Mouse (Mus musculus): ENCODE results near the gene Tnfrsf21. TPM values are rescaled to one million over a fixed set of nuclear protein-coding genes. Genes with fewer than 3 reads are reported as not detected.

Tnfrsf21 gene
- polyA plus RNA-seq, 1 experiment from 2014 or later = 70.8 TPM

DNA sequence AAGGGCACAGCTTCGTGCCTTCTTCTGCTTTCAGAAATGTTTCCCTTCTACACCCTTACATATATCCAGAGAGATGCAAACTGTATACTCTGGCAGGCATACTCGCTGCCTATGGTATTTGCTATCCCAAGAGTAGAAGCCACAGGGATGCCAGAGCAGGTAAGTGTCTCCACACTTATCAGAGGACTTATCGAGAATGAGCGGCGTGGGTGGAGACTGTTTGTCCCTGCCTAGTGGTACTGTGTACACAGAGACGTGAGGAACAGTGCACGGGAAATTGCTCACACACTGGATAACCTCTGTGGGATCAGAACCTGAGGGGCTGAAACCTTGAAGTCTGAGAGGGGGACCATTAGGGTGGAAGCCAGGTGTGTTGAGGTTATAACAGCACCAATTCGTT, 59.6 kb downstream of the Tnfrsf21 start:
- DNase-seq (ENCODE audit: low read depth, low spot score) (no peak), ATAC-seq (no peak)
- in situ Hi-C loops (cut with MboI; ENCODE audit: low pct_unique_long_range_greater_than_20kb) = no loop called here
- no peaks in the 10 kb centered on the region for H3K27me3 ChIP-seq
- ChIA-PET CTCF (interaction anchor here (1.4 kb wide), 1 partner anchor 154 kb away, joined by 3 read pairs; no protein-coding TSS in a partner anchor), POLR2A (no interaction called here)
- no peak for TF ChIP-seq CTCF (IDR thresholded peaks at IDR 0.05)

DNA sequence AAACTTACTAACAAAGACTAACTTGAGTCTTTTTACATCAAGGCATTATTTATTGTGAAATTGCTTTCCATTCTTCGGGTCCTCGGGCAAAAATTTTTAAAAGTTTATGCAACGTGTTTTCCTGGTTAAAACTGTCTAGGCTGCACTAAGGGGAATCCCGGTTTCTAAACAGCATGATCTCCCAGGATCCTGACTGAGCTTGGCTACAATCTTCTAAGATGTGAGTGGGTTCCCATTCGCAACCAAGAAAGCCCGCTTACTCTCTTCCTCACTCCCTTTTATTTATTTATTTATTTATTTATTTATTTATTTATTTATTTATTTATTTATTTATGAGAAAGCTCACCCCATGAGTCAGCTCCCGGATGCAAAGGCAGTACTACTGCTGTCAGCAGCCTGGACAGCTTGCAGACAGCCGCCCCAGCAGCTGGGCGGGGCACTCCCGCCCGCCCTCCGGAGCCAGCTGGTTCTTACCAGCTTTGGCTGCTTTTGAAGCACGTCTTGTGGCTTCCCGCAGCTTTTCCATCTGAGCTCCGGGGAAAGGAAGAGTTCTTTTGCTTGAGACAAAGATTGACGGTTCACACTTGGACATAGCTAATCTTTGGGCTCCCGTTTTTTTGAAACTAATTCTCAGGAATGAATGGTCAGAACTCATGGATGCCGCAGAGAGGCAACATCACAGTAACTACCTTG, 60.6 kb downstream of the Tnfrsf21 start:
- ATAC-seq = peak; percentile 57
- in situ Hi-C loops (cut with MboI; ENCODE audit: low pct_unique_long_range_greater_than_20kb) = no loop called here
- no peaks in the 10 kb centered on the region for H3K27me3 ChIP-seq
- ChIA-PET CTCF (interaction anchor here (1.4 kb wide), 1 partner anchor 153 kb away, joined by 3 read pairs; no protein-coding TSS in a partner anchor), POLR2A (no interaction called here)
- DNase-seq (ENCODE audit: low read depth, low spot score) = peak; percentile 46
- TF ChIP-seq CTCF (IDR thresholded peaks at IDR 0.05) = no peak

- POLR2A ChIA-PET = no interaction called here
- no peaks in the 10 kb centered on the region for H3K27me3 ChIP-seq
- DNase-seq (ENCODE audit: low read depth, low spot score) (no peak), ATAC-seq (no peak)
- CTCF ChIA-PET = no interaction called here
- in situ Hi-C loops (cut with MboI; ENCODE audit: low pct_unique_long_range_greater_than_20kb) = no loop called here
- no peak for TF ChIP-seq CTCF (IDR thresholded peaks at IDR 0.05)
Observed at GRCm38 (mm10) chr17:43077540-43077939, 61.2 kb downstream of the Tnfrsf21 start.

DNA sequence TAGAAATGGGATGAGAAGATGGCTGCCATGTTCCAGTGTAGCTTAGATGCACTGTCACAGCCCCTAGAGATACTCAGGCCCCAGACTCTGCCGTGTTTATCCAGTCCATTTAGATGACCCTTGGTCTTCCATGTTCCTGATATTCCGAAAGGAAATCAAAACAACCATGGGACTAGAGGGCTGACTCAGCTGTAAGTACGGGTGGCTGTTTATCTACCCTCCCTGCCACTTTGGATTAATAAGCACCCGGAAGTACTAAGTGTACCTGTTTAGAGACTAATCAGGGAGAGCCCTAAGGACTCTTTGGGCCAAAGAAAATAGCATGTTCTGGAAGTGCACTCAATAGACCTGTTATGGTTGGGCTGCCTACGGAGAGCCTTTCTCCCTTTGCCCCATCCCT, 64.9 kb downstream of the Tnfrsf21 start:
- ChIA-PET CTCF (no interaction called here), POLR2A (no interaction called here)
- in situ Hi-C loops (cut with MboI; ENCODE audit: low pct_unique_long_range_greater_than_20kb) = no loop called here
- no peaks in the 10 kb centered on the region for H3K27me3 ChIP-seq
- ATAC-seq (no peak), DNase-seq (ENCODE audit: low read depth, low spot score) (no peak)
- TF ChIP-seq CTCF (IDR thresholded peaks at IDR 0.05) = no peak

- in situ Hi-C loops (cut with MboI; ENCODE audit: low pct_unique_long_range_greater_than_20kb) = no loop called here
- no peaks in the 10 kb centered on the region for H3K27me3 ChIP-seq
- TF ChIP-seq CTCF (IDR thresholded peaks at IDR 0.05) = no peak
- POLR2A ChIA-PET = no interaction called here
- no peak for ATAC-seq
- DNase-seq (ENCODE audit: low read depth, low spot score) = no peak
- CTCF ChIA-PET = no interaction called here
Observed at GRCm38 (mm10) chr17:43089496-43089895, 73.1 kb downstream of the Tnfrsf21 start.

DNA sequence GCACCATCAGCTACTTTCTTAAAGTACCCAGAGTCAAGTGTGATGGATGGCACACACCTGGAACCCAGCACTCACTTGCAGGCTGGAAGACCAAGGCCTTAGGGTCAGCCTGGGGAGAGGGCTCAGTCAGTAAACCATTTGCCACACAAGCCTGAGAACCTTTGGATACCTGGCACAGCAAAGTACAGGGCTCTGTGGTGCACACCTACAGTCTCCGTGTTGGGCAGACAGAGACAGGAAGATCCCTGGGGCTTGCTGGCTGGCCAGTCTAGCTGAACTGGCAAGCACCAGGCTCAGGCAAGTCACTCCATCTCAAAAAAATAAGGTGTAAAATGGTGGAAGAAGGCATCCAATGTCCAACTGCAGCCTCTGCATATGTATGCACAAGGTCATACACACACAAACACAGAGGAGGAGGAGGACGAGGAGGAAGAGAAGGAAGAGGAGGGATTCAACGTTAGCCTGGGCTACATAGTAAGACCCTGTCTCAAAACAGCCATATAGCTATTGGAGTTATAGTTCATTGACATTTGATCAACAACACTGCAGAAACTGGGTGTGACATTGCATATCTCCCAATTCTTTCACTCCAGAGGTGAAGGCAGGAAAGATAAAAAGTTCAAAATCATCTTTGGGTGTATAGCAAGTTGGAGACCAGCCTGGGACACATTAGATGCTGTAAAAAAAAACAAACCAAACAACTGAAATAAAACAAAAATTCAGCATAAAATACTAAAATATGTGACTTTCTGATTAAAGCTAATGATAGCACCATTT, 74.8 kb downstream of the Tnfrsf21 start:
- ChIA-PET CTCF (interaction anchor here (1.0 kb wide), 1 partner anchor 41 kb away, joined by 3 read pairs; no protein-coding TSS in a partner anchor), POLR2A (no interaction called here)
- in situ Hi-C loops (cut with MboI; ENCODE audit: low pct_unique_long_range_greater_than_20kb) = no loop called here
- DNase-seq (ENCODE audit: low read depth, low spot score) (no peak), ATAC-seq (no peak)
- no peaks in the 10 kb centered on the region for H3K27me3 ChIP-seq
- no peak for TF ChIP-seq CTCF (IDR thresholded peaks at IDR 0.05)

GRCm38 (mm10) chr17:43092280-43092995, 76.1 kb downstream of the Tnfrsf21 start:
- ChIA-PET CTCF (interaction anchor here (1.2 to 1.3 kb wide), 2 partner anchors 10 to 17 kb away, joined by 3 to 4 read pairs; no protein-coding TSS in a partner anchor), POLR2A (no interaction called here)
- no peak for DNase-seq (ENCODE audit: low read depth, low spot score)
- in situ Hi-C loops (cut with MboI; ENCODE audit: low pct_unique_long_range_greater_than_20kb) = no loop called here
- H3K27me3 ChIP-seq = no peaks in the 10 kb centered on the region
- no peak for TF ChIP-seq CTCF (IDR thresholded peaks at IDR 0.05)
- ATAC-seq = no peak

DNA sequence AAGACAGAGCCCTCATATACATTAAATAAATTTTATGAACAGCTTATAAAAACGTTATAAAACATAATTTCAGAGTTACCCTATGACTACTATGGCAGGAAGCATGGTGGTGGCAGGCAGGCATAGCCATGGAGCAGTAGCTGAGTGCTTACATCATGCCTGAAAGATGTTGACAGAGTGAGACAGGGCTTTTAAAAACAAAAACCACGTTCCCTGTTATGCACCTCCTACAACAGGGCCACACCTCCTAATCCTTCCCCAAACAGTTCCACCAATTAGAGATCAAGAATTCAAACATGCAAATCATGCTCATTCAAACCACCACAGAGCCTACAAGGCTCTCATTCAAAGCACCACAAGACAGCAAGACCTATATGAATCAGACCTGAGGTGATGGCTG, 77.9 kb downstream of the Tnfrsf21 start:
- no peak for TF ChIP-seq CTCF (IDR thresholded peaks at IDR 0.05)
- ATAC-seq (no peak), DNase-seq (ENCODE audit: low read depth, low spot score) (no peak)
- ChIA-PET POLR2A (interaction anchor here (0.6 kb wide), 1 partner anchor 27 kb away, joined by 3 read pairs; no protein-coding TSS in a partner anchor), CTCF (interaction anchor here (1.2 to 1.7 kb wide), 2 partner anchors 20 to 30 kb away, joined by 3 read pairs; no protein-coding TSS in a partner anchor)
- in situ Hi-C loops (cut with MboI; ENCODE audit: low pct_unique_long_range_greater_than_20kb) = no loop called here
- no peaks in the 10 kb centered on the region for H3K27me3 ChIP-seq

GRCm38 (mm10) chr17:43097101-43097688, 80.8 kb downstream of the Tnfrsf21 start:
- DNase-seq (ENCODE audit: low read depth, low spot score) = no peak
- TF ChIP-seq CTCF (IDR thresholded peaks at IDR 0.05) = no peak
- in situ Hi-C loops (cut with MboI; ENCODE audit: low pct_unique_long_range_greater_than_20kb) = no loop called here
- no peak for ATAC-seq
- no peaks in the 10 kb centered on the region for H3K27me3 ChIP-seq
- ChIA-PET POLR2A (no interaction called here), CTCF (interaction anchor here (1.0 to 1.6 kb wide), 4 partner anchors 9 to 133 kb away, joined by 3 to 4 read pairs (median 3); no protein-coding TSS in a partner anchor)

DNA sequence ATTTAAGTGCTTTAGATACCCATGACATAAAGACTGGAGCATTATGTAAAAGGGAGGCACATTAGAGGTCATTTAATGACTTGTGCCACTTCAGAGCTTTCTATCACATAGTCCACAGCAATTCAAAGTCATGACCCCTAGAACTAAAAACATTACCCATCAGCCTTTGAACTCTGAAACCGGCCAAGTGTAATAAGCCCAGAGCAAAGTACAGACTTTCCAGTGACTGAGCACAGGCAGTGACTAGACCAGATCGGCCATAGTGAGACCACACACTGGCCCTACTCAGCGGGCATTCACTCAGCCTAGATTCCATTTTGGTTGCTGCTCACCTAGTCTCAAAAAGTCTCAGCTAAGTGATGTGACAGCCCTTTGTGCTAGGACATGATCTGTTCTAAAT, 89.8 kb downstream of the Tnfrsf21 start:
- H3K27me3 ChIP-seq = no peaks in the 10 kb centered on the region
- no peak for TF ChIP-seq CTCF (IDR thresholded peaks at IDR 0.05)
- peak; percentile 31 for DNase-seq (ENCODE audit: low read depth, low spot score)
- no peak for ATAC-seq
- ChIA-PET CTCF (interaction anchor here (0.7 to 1.0 kb wide), 2 partner anchors 9 to 46 kb away, joined by 3 read pairs; no protein-coding TSS in a partner anchor), POLR2A (no interaction called here)
- in situ Hi-C loops (cut with MboI; ENCODE audit: low pct_unique_long_range_greater_than_20kb) = no loop called here

Measured in Patski (cell line).